Mouse (Mus musculus) hindbrain, embryonic 13.5 days (tissue): ENCODE measurements around the gene Ppp1r9a. TPM values are rescaled to one million over a fixed set of nuclear protein-coding genes. Genes with fewer than 3 reads are reported as not detected.
A peak's percentile ranks its signal among the peaks of the same experiment; 100 is the strongest.

ENCODE experiments used
- ATAC-seq: fragments of 200-750 bp; cut with Nextera tagmentation; 2 replicates; pipeline ENCODE4 v1.8.0; 2017; ENCODE audit warnings: moderate TSS enrichment; ENCODE audit not compliant: low FRiP score
- H3K27ac ChIP-seq: fragments of 300-500 bp; sonication (generic); 2 replicates; pipeline ENCODE4 v1.5.1; 2015; ENCODE audit warnings: inconsistent platforms, mild to moderate bottlenecking, moderate library complexity
- H3K27me3 ChIP-seq: fragments of 300-500 bp; sonication (generic); 2 replicates; pipeline ENCODE4 v1.6.1; 2015; ENCODE audit warnings: mild to moderate bottlenecking, inconsistent platforms
- H3K36me3 ChIP-seq: fragments of 300-500 bp; sonication (generic); 2 replicates; pipeline ENCODE4 v1.6.1; 2015; ENCODE audit warnings: mild to moderate bottlenecking, inconsistent platforms
- H3K4me1 ChIP-seq: fragments of 300-500 bp; sonication (generic); replicated peaks from 2 replicates; pipeline ENCODE4 v1.6.1; 2015; ENCODE audit warnings: inconsistent platforms
- H3K4me2 ChIP-seq: fragments of 300-500 bp; sonication (generic); 2 replicates; pipeline ENCODE4 v1.6.1; 2015; ENCODE audit warnings: inconsistent platforms, mild to moderate bottlenecking, moderate library complexity
- H3K4me3 ChIP-seq: fragments of 300-500 bp; sonication (generic); 2 replicates; pipeline ENCODE4 v1.5.1; 2015; ENCODE audit warnings: mild to moderate bottlenecking, inconsistent platforms
- H3K9ac ChIP-seq: fragments of 300-500 bp; sonication (generic); 2 replicates; pipeline ENCODE4 v1.6.1; 2015; ENCODE audit warnings: mild to moderate bottlenecking, inconsistent platforms
- H3K9me3 ChIP-seq: fragments of 300-500 bp; sonication (generic); 2 replicates; pipeline ENCODE4 v1.6.1; 2016; ENCODE audit warnings: inconsistent platforms
- WGBS: fragments of 180-500 bp; shearing (Covaris S2); methylation state at CpG from one replicate; pipeline ENCODE4 v1.1.7; 2015; 5-methylcytosine and 5-hydroxymethylcytosine counted together
- polyA plus RNA-seq: library from polyadenylated mRNA; unstranded; fragments of >200 nt; fragmentation: Nextera tagmentation; extraction: Ambion mirVana; gene quantifications from 2 replicates; pipeline ENCODE4 v1.2.1, GENCODE M21; 2015

The Ppp1r9a gene
- polyA plus RNA-seq, 1 experiment from 2014 or later, result 42.0 TPM

DNA sequence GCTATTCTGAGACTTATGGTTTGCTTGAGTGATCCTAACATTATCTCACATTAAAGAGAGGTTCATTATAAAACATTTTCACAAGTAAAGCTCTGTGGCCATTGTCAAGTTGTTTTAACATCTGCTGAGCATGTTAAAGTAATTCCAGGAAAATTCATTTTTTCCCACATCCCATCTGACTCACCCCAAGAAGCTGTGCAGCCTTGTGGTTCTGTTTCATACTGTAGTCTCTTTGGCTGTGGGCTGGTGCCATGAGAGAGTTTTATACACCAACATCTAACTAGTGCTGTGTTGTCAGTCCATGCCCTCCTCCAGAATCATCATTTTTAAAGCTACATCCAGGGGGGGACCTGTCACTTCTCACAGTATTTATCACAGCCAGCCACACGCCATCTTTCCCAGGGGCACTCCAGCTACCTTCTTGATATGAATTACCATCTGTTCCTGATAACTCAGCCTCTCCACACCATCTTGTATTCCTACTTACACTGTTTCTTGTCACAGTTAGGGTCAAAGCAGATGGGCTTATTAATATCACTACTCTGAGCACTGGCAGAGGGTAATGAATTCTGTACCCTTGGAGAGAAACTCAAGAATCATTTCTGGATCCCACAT is 252.7 kb downstream of the Ppp1r9a start:
- peaks cover 9% of the 10 kb centered on the region; the same call in 1 of the 2 replicates for H3K4me1 ChIP-seq
- H3K9me3 ChIP-seq, result no peaks in the 10 kb centered on the region
- H3K9ac ChIP-seq, result no peak overlapping the region
- no peak overlapping the region for H3K27ac ChIP-seq
- H3K36me3 ChIP-seq, result peaks cover 45% of the 10 kb centered on the region
- no peak overlapping the region for H3K4me2 ChIP-seq
- 0 out of 2 replicates have a peak, but pooled peaks have one; percentile 43 for ATAC-seq
- WGBS, result 55% methylated on average over 1 of the region's 1 CpGs
- H3K27me3 ChIP-seq, result no peaks in the 10 kb centered on the region
- no peak overlapping the region for H3K4me3 ChIP-seq

DNA sequence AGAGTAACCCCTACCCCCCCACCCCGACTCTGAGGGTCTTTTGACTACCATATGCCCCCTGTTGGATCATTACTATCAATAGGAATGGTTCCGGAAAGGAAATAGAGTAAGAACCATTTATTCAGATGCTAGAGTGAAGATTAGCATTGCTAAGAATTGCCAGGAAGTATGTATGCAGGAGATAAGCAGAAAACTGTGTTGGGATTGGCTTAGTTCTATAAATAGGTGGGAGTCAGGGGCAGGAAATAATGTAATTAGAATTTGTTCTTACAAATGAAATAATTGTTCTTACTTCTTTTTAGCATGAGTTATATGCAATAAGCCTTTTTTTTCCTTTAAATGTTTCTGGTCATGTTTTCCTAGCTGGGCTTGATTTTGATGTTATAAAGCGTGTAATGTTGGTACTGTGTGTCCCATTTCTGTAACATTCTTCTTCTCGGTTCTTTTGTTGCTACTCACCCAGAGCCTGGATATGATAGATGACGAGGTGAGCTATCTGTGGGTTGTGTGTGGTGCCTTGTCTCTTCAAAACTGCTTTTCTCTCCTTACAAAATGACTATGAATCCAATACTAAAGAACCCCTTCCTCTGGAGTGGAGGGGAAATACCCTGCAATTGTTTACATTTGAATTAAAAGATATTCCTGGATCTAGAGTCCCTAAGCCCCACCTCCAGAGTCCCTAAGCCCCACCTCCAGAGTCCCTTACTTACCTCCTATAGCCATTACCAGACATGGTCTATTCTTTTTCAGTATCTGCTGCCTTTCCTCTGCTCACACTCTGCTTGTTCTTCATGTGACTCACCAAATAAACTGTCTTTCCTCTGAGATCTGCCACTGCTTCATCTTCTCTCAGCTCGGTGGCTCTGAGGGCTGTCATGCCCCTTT is 254.1 kb downstream of the Ppp1r9a start:
- Histone ChIP-seq H3K27ac (no peak overlapping the region), H3K9me3 (no peaks in the 10 kb centered on the region), H3K36me3 (peaks cover 52% of the 10 kb centered on the region), H3K4me1 (no peaks in the 10 kb centered on the region), H3K9ac (no peak overlapping the region), H3K4me2 (no peak overlapping the region), H3K27me3 (no peaks in the 10 kb centered on the region), H3K4me3 (no peak overlapping the region)
- WGBS, result 84% methylated on average over 6 of the region's 6 CpGs
- no peak for ATAC-seq

DNA sequence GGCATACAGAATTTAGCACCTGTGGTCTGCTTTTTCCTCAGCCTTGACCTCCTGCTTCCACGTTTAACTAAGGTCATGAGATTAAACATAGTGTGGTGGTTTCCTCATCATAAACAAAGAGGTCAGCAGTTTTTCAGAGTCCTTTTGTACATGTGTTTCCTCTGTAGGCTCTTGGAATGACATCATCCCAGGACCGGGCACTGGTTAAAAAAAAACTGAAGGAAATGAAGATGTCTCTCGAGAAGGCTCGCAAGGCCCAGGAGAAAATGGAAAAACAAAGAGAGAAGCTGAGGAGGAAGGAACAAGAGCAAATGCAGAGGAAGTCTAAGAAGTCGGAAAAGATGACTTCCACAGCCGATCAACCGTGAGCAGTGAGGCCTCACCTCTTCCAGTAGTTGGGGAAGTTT is 256.7 kb downstream of the Ppp1r9a start:
- Histone ChIP-seq H3K4me2 (no peak overlapping the region), H3K4me1 (no peaks in the 10 kb centered on the region), H3K27me3 (no peaks in the 10 kb centered on the region), H3K27ac (no peak overlapping the region), H3K36me3 (peaks cover 45% of the 10 kb centered on the region), H3K9ac (no peak overlapping the region), H3K4me3 (no peak overlapping the region), H3K9me3 (no peaks in the 10 kb centered on the region)
- no peak for ATAC-seq
- 87% methylated on average over 7 of the region's 7 CpGs for WGBS

DNA sequence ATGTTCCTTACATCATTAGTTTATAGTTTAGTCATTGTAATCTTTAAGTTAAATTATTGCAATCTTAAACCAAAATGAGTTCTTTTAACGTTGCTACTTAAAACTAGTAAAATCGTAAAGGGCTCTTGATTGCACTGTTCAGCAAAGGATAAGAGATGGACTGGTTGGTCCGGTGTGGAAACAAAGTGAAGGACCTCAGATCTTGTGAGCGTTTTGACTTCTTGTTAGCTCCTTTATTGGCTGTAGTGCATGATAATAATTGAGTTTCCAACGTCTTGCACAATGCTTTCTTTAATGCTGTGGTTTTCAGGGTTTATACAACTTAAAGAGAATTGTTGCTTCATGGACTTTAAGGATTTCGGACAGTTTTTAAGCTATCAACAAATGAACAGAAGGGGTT is 259.3 kb downstream of the Ppp1r9a start:
- Histone ChIP-seq H3K4me3 (no peak overlapping the region), H3K4me1 (peaks cover 3% of the 10 kb centered on the region), H3K9me3 (no peaks in the 10 kb centered on the region), H3K4me2 (no peak overlapping the region), H3K27me3 (no peaks in the 10 kb centered on the region), H3K9ac (no peak overlapping the region), H3K36me3 (peaks cover 35% of the 10 kb centered on the region), H3K27ac (no peak overlapping the region)
- WGBS, result 94% methylated on average over 6 of the region's 6 CpGs
- no peak for ATAC-seq

DNA sequence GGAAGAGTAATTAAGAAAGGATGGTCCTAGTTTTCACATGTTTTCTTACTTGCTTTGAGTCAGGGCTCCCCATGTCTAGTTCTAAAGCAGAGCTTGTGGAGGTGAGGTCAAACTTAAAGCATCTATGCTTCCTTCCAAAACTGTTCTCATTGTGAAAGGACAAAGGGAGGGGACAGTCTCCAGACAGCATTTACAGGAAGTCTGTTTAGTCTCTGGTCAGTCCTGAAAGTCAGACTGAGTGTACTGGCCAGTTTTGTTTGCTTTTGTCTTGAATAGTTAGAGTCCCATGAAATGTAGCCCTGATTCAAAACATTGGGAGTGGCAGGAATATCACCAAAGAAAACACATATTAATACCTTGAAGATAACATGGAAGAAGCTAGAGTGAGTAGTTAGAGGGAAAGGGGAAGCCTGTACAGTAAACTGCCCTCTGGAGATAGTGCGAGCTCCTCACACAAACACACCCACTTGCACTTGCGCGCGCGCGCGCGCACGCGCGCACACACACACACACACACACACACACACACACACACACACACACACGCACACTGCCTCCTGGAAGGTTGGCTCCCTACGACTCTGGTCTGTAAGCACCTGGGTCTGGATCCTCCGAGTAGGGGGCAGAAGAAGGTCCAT is 260.9 kb downstream of the Ppp1r9a start:
- 94% methylated on average over 13 of the region's 14 CpGs for WGBS
- Histone ChIP-seq H3K4me1 (peaks cover 10% of the 10 kb centered on the region), H3K9ac (no peak overlapping the region), H3K4me2 (no peak overlapping the region), H3K27me3 (no peaks in the 10 kb centered on the region), H3K36me3 (peaks cover 24% of the 10 kb centered on the region), H3K9me3 (no peaks in the 10 kb centered on the region), H3K4me3 (no peak overlapping the region), H3K27ac (no peak overlapping the region)
- no peak for ATAC-seq

DNA sequence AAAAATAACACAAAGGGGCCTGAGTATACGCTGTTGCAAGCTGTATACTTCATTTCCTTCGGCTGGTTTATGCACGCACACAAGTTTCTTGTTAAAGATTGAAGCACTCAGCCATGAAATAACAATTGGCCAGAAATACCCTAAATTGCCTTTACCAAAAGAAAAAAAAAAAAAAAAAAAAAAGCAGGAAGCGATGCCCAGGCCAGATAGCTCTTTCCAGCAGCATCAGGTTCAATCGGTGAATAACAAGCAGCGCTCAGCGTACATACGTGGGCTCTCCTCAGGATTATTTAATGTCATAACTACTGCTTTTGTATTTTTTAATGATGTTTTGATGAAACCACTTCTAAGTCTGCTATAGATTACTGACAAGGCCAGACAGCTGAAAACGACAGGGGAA is 262.1 kb downstream of the Ppp1r9a start:
- Histone ChIP-seq H3K36me3 (peaks cover 12% of the 10 kb centered on the region), H3K4me2 (no peak overlapping the region), H3K9ac (no peak overlapping the region), H3K4me3 (no peak overlapping the region), H3K27ac (no peak overlapping the region; the same call in 1 of the 2 replicates), H3K4me1 (peaks cover 10% of the 10 kb centered on the region), H3K27me3 (no peaks in the 10 kb centered on the region), H3K9me3 (no peaks in the 10 kb centered on the region)
- 72% methylated on average over 9 of the region's 9 CpGs for WGBS
- no peak for ATAC-seq

DNA sequence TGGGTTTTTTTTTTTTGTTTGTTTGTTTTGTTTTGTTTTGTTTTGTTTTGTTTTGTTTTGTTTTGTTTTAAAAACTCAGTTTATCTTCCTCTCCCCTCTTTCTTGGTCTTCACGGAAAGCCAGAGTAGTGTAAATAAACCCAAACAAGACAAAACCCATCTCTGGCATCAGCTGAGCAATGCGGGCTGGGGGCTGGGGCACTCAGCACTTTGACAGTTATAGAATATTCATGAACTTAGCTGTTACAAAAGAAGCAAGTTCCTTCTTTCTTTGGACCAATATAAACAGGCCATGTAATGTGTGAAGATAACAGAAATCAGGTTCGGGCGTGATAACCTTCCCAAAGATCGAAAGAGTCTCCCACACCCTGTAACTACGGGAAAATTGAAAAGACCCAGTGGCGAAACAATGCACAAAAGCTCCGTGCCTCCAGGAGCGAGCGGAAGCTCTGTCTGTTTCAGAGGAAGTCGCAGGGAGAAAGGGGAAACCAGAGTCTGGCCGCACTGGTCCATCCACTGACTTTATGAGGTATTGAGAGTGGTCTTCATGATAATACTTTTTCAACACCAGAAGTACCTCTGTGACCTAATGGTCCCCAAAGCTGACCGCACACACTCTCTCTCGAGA is 264.4 kb downstream of the Ppp1r9a start:
- Histone ChIP-seq H3K36me3 (no peaks in the 10 kb centered on the region), H3K27ac (no peak overlapping the region), H3K4me3 (peak overlapping the region; percentile 16), H3K9me3 (no peaks in the 10 kb centered on the region), H3K9ac (no peak overlapping the region), H3K27me3 (no peaks in the 10 kb centered on the region), H3K4me2 (peak overlapping the region; percentile 48), H3K4me1 (peaks cover 13% of the 10 kb centered on the region)
- no peak for ATAC-seq
- 30% methylated on average over 14 of the region's 14 CpGs for WGBS

DNA sequence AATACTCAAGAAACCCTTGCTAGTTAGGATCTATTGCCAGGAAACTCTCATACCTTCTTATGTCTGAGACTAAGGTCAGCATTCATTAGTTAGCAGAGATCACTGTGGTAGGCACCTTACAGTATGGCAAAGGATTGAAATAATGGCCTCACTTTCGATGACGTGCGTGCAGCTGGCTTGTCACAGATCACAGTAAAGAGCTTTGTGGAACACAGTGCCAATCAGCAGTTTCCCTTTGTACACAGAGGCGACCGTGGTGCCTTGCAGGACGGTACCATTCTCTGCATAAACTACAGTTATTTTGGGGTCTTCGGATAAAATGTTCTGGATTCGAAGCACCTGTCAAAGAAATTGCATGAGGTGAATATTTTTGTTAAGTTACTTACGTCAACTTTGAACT is 265.4 kb downstream of the Ppp1r9a start:
- Histone ChIP-seq H3K9ac (no peak overlapping the region), H3K4me2 (no peak overlapping the region), H3K4me3 (no peak overlapping the region), H3K27ac (no peak overlapping the region), H3K27me3 (no peaks in the 10 kb centered on the region), H3K4me1 (peaks cover 16% of the 10 kb centered on the region), H3K36me3 (no peaks in the 10 kb centered on the region), H3K9me3 (no peaks in the 10 kb centered on the region)
- 72% methylated on average over 9 of the region's 9 CpGs for WGBS
- no peak for ATAC-seq

DNA sequence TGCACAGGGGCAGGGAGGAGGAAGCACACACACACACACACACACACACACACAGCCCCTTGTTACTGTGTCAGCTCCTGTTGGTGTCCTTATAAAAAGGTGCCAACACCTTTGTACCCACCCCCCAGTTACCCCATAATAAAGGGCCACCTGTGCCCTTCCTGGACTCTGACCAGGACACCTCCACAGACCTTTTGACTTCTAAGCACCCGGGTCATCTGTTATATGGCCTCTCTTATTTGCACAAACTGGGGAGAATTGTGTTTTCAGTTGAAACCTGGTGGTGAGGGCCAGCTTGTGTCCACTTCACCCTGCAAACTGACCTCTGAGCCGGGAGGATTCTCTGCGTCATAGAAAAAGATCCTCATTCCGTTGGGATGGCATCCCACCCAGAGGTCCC is 268.7 kb downstream of the Ppp1r9a start:
- Histone ChIP-seq H3K4me2 (no peak overlapping the region), H3K9me3 (no peaks in the 10 kb centered on the region), H3K4me1 (peaks cover 14% of the 10 kb centered on the region), H3K27ac (no peak overlapping the region), H3K27me3 (no peaks in the 10 kb centered on the region), H3K4me3 (no peak overlapping the region), H3K36me3 (no peaks in the 10 kb centered on the region), H3K9ac (no peak overlapping the region)
- no peak for ATAC-seq
- 77% methylated on average over 4 of the region's 4 CpGs for WGBS

DNA sequence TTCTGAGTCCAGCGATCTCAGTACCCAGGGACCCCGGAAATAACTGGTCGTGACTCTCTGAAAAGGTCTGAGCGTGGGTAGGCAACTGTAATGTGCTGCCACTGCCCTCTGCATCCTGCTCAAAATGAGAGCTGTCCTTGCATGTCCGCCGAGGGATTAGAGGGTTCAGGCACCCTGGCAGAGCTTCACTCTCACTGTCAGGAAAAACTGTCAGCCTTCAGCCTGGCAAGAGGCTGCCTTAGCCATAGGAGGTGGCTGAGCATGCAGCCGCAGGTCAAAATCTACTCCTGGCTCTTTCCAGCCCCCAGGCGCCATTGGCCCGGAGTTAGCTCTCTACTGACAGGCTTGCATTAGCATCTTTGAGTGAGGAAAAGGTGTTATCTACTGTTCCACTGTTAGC is 269.9 kb downstream of the Ppp1r9a start:
- Histone ChIP-seq H3K36me3 (no peaks in the 10 kb centered on the region), H3K27ac (no peak overlapping the region), H3K4me3 (no peak overlapping the region), H3K9ac (peak overlapping the region; percentile 11; the same call in 1 of the 2 replicates), H3K4me1 (peaks cover 8% of the 10 kb centered on the region; the same call in 1 of the 2 replicates), H3K4me2 (peak overlapping the region; percentile 0; the same call in 1 of the 2 replicates), H3K9me3 (no peaks in the 10 kb centered on the region), H3K27me3 (no peaks in the 10 kb centered on the region)
- WGBS, result 70% methylated on average over 9 of the region's 9 CpGs
- ATAC-seq, result no peak

DNA sequence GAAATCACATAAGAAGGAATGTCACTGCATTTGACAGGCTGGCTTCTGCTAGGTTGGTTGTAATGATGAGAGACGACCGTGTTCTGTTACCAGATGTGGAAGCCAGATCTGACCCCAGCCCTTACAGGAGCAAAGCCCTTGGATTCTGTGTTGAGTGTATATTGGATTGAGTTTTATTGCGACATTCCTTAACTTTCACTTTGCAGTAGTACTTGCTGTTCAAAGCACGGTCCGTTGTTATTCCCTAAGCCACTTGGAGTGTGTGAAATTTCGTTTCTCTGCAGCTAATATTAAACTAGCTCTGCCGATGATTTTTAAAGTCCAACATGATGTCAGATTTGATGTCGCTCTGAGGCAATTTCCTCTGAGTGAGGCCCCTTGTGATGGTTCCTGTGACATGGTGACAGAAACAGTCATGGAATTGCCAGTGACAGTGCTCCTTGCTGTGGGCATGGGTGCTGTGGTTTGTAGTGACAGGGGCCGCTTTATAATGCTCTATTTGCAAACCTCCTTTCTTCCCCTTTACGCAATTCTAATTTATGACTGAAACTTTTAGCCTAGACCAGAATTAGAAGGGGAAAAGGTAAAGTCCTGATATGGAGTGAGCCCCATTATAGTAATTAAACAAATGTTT is 271.6 kb downstream of the Ppp1r9a start:
- no peak overlapping the region for H3K4me2 ChIP-seq
- H3K9me3 ChIP-seq, result no peaks in the 10 kb centered on the region
- ATAC-seq, result no peak
- WGBS, result 89% methylated on average over 10 of the region's 10 CpGs
- H3K9ac ChIP-seq, result no peak overlapping the region
- no peak overlapping the region for H3K4me3 ChIP-seq
- H3K4me1 ChIP-seq, result peaks cover 15% of the 10 kb centered on the region
- no peaks in the 10 kb centered on the region for H3K27me3 ChIP-seq
- H3K36me3 ChIP-seq, result no peaks in the 10 kb centered on the region
- H3K27ac ChIP-seq, result no peak overlapping the region
